Mouse (Mus musculus) thymus, postnatal 25 days (tissue): ENCODE results near the gene Hddc3.

Experiments
- DNase-seq: peaks from one replicate; pipeline ENCODE4 v3.0.0; 2022

Hddc3 gene

DNA sequence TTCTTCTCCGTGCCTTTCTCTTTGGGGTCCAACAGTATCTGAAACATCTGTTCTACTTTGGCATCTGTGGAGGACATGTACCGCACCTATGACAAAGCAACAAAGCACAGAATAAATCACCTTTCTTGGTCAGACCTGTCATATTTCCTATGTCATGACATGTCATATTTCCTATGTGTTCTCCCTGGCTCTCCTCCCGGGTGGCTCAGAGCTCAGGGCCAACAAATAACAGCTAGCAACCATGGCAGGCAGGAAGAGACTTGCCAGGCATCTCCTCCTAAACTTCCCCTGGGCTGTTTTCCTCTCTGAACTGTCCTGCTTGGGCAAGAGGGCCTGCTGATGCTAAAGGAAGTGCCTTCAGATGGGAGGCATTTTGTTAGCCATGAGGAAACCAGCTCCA, 6.0 kb upstream of the Hddc3 start:
- DNase-seq, result no peak

- DNase-seq, result peak; percentile 45
Observed at GRCm38 (mm10) chr7:80339371-80339770, 3.5 kb upstream of the Hddc3 start.

GRCm38 (mm10) chr7:80339793-80340628, 2.9 kb upstream of the Hddc3 start:
- peak; percentile 99 for DNase-seq

DNA sequence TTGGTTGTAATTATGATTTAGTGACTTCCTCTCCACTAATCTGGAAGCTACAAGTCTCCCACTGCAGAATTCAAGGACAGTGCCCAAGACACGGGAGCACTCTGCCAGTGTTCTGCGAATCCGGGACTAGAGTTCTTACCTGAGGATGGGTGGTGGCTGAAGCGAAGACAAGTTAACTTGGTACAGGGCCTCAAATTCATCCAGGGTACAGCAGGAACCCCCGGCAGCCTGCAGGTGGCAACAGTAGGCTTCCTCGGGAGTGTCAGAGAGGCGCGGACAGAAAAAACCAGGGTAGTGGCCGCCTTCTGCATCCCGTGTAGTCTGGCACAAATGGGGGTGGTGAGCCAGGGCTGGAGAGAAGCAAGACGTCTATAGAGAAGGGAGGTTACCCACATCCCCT, 2.1 kb upstream of the Hddc3 start, which contains the start of gene Unc45a:
TSS of gene Unc45a (minus strand) at position 213 of the 400 bp plus-strand sequence.
- peak; percentile 85 for DNase-seq

DNA sequence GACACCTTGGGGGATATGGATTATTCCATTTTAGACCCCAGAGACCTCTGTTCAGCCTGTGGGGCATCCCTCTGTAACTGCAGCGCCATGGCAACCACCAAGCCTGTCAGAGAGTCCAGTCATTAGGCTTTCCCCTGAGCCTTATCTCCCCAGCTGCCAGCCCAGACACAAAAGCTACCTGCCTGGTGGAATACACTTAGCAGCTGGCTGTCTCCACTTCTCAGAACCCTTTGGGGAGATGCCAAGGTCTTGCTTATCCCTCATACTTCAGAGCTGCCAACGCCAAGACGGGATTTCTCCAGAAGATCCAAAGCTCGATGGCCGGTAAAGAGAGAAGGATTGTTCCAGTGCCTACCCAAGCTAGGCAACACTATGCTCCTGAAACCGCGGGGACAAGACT, 1.1 kb upstream of the Hddc3 start:
- no peak for DNase-seq

DNA sequence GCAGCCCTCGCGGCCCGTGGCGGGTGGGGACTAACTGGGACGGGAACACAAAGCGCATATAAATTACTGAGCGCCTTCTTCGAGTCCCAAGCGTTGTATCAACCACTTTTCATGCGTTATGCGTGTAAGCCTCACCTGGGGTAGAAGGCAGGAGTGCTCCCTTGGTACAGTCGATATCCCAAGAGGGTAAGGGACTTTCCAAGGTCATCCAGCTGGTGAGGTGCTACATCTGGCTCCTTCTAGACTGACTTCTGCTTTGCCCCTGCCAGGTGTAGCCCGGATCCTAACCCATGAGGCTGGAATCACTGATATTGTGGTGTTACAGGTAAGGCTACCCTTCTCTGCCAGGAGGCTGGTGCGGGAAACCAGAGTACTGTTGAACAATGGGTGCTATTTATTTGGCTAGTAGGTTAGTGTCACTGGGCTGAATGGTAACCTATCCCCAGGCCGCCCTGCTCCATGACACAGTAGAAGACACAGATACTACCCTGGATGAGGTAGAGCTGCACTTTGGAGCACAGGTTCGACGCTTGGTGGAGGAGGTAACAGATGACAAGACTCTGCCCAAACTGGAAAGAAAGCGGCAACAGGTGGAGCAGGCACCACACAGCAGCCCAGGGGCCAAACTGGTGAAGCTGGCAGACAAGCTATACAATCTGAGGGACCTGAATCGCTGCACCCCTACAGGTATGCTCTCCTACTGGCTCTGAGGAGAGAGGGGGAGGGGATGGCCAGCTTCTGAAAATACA, 540 bp downstream of the Hddc3 start:
- DNase-seq, result no peak

GRCm38 (mm10) chr7:80346173-80346572, 3.3 kb downstream of the Hddc3 start:
- DNase-seq, result no peak

- DNase-seq, result no peak
Observed at GRCm38 (mm10) chr7:80346830-80347229, 3.9 kb downstream of the Hddc3 start.

- DNase-seq, result no peak
Observed at GRCm38 (mm10) chr7:80347670-80348586, 5.0 kb downstream of the Hddc3 start.

DNA sequence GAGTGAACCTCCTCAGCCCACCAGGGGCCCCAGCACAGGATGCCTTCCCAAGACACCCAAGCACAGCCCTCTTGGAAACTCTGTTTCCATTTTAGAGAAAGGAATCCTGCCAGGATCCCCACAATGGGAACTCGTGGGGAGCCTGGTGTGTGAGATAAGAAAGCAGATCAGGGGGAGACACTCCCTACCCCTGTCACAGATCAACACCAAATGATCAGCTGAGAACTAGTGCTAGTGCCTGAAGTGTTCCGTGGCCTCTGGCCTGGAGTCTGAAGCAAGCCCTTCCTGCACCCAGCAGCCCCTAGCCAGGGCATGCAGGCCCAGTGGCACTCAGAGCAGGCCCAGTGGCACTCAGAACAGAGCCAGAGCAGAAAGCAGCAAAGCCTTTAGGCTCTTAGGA, 7.9 kb downstream of the Hddc3 start:
- no peak for DNase-seq

DNA sequence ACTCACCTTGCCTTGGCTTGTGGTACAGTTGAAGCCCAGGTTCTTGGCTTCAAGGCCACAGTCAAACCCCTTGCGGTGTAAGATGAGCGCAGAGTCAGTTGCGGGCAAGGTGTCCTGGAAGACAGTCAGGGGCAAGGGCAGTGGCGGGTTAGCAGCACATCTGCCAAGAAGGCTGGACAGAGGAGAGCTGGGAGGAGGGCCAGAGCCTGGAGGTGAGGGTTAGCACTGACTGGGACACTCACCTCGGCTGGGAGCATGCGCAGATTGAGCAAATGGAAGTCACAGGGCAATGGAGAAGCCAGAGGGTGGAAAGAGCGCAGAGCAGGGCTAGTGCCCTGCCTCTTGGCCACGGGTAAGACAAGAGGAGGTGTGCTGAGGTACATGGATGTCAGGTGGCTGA, 10.0 kb downstream of the Hddc3 start:
- DNase-seq, result no peak

GRCm38 (mm10) chr7:80356351-80356750, 13.4 kb downstream of the Hddc3 start:
- no peak for DNase-seq

GRCm38 (mm10) chr7:80357156-80357555, 14.3 kb downstream of the Hddc3 start:
- DNase-seq, result no peak

- no peak for DNase-seq
Observed at GRCm38 (mm10) chr7:80358039-80358438, 15.1 kb downstream of the Hddc3 start.

DNA sequence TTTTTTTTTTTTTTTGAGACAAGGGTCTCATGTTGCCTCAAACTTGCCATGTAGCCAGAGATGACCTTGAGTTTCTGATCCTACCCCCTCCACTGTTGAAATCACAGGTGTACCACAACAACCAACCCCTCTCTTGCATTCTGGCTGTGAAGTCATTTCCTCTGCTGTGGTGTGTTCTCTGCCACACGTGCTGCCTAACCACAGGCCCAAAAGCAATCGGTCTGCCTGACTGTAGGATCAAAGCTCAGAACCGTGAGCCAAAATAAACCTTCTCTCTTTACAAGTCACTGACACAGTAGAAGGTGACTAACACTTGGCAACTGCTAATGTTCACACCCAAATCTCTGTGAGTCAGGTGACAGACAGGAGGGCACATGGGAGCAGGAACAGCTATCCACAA, 17.5 kb downstream of the Hddc3 start:
- DNase-seq, result no peak

GRCm38 (mm10) chr7:80365759-80366158, 22.9 kb downstream of the Hddc3 start:
- DNase-seq, result no peak

GRCm38 (mm10) chr7:80367232-80367631, 24.3 kb downstream of the Hddc3 start:
- DNase-seq, result no peak

DNA sequence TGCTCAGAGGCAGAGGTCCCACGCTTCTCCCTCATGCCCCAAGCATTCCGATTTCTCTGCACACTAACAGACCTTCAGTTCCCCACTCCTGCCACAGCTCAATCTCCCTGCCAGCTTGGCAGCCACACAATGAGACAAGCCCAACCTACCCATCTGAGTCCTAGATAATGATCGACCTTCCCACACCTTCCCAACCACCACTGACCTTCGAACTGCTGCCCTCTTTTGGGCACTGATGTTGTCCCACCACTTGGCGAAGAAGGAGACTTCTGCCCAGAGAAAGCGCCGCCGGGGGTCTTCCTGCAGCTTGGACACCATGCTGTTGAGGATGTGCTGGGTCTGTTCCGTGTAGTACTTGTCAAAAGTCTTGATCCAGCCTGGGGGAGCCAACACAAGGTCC, 25.1 kb downstream of the Hddc3 start:
- DNase-seq, result no peak

- DNase-seq, result peak; percentile 35
Observed at GRCm38 (mm10) chr7:80368635-80369421, 25.9 kb downstream of the Hddc3 start.

- peak; percentile 6 for DNase-seq
Observed at GRCm38 (mm10) chr7:80369461-80369860, 26.6 kb downstream of the Hddc3 start.

DNA sequence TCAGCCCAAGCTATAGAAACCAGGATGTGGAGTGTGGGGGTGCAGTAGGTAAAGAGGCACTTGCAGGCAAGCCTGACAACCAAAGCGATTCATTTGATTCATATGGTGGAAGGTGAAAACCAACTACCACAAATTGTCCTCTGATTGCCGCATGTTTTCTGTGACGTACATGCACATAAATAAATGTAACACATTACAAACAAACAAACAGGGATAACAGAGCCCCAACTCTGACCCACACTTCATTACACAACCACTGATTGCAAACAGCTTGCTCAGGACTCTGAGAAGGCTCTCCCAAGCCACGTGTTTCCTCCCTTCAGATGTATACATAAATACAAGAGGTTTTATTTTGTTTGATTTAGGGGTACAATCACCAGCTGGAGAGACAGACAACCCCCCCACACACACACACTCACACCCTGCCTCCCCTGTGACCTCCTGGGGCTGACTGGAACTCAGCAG, 27.1 kb downstream of the Hddc3 start:
- DNase-seq, result peak; percentile 26

DNA sequence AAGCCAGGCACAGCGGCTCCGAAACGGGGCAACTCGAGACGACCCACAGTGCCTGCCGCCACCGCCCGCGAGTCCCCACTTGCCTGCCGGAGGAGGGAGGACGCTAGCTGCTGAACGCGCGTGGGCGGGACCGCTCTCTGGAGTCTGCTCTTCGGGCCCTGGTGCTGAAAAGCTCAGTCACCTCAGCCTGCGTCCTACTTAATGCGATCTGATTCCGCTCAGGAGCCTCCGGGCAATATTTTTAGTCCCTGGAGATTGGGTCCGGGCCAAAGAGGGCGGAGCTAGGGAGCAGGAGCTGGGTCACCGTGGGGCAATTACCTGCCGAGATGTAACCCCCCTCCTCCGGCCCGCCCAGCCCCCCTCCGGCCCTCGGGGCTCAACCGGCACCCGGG, 27.7 kb downstream of the Hddc3 start:
- peak; percentile 85 for DNase-seq
